Mouse (Mus musculus): ENCODE results near the gene Col10a1. TPM values are rescaled to one million over a fixed set of nuclear protein-coding genes. Genes with fewer than 3 reads are reported as not detected.

Gene Col10a1
- 0.19 and 0.54 TPM in 2 replicates for polyA plus RNA-seq (2015; fragmentation: Nextera tagmentation; extraction: Ambion mirVana)

DNA sequence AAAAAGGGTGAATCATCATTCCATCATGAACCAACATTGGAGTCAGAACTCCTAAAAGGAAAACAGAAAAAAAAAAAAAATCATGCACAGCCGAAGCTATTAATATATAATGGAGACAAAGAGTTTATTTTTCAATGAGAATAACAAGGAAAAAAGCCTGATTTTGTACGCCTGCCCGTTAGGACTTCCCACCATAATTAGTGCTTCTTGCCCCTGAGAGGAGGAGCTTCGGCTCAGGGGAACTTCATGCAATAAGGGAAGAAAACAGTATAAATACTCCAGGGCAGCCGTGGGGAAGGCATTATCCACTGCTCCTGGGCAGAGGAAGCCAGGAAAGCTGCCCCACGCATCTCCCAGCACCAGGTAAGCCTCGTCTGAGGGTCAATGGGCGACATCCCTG lies at the start of gene Col10a1:
Gene Col10a1 (plus strand): TSS at position 301 of the 400 bp plus-strand sequence.
- Histone ChIP-seq H3K4me1 (replicated peaks; ENCODE audit: control insufficient read depth, insufficient read depth, low read length) (no peaks in the 10 kb centered on the region), H3K36me3 (ENCODE audit: control insufficient read depth, insufficient read depth, low read length) (no peaks in the 10 kb centered on the region), H3K27ac (ENCODE audit: low read length) (no peak within 1 kb of the TSS), H3K9me3 (ENCODE audit: control insufficient read depth, low read length) (no peaks in the 10 kb centered on the region), H3K4me3 (ENCODE audit: low read length) (no peak within 1 kb of the TSS), H3K4me2 (ENCODE audit: low read depth, low read length) (no peak within 1 kb of the TSS), H3K27me3 (ENCODE audit: control insufficient read depth, insufficient read depth, low read depth, low read length) (no peaks in the 10 kb centered on the region), H3K9ac (ENCODE audit: low read length) (no peak within 1 kb of the TSS)
- 76% methylated on average over 8 of the region's 8 CpGs for WGBS
- ATAC-seq (ENCODE audit: low read depth): no peak

DNA sequence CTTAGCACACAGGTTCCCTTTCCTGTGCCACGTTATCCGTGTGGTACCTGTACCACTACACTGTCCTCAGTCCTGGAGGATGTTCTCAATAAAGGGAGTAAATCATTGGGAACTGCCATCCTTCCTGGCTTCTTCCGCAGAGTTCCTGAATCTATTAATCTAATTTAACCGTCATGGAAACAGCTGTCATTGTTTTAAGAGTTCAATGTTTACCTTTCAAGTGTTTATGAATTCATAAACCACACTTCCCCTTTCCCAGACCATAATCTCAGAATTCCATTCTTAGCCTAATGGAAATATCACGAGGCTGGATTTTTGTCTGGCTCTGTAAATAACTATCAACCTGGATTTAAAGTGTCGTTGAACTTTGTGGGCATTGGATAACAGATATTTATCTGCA lies 48.8 kb upstream of the Col10a1 start:
- Histone ChIP-seq H3K4me2 (ENCODE audit: low read depth, low read length) (no peak overlapping the region), H3K9me3 (ENCODE audit: control insufficient read depth, low read length) (no peaks in the 10 kb centered on the region), H3K27ac (ENCODE audit: low read length) (no peak overlapping the region), H3K27me3 (ENCODE audit: control insufficient read depth, insufficient read depth, low read depth, low read length) (no peaks in the 10 kb centered on the region), H3K36me3 (ENCODE audit: control insufficient read depth, insufficient read depth, low read length) (no peaks in the 10 kb centered on the region; the same call in 1 of the 2 replicates), H3K4me1 (replicated peaks; ENCODE audit: control insufficient read depth, insufficient read depth, low read length) (no peaks in the 10 kb centered on the region), H3K9ac (ENCODE audit: low read length) (no peak overlapping the region), H3K4me3 (ENCODE audit: low read length) (no peak overlapping the region)
- ATAC-seq (ENCODE audit: low read depth): no peak
- WGBS: 46% methylated on average over 6 of the region's 6 CpGs

DNA sequence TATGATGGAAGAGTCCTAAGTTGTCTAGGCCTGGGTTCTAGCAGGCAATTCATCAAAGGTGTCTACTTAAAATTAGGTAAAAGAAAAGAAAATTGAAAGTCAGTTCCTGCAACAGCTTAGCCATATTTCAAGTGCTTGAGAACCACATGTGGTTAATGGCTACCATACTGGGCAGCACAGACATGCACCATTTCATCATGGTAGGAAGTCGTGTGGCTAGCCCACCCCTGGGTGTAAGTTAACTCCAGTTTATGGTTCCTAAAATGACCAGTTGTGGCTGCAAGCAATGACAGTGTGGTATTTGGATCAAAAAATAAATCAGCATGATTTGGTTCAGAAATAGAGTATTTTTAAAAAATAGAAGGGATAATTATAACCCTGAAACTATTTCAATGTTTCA lies 47.9 kb upstream of the Col10a1 start:
- no peak overlapping the region for H3K4me2 ChIP-seq (ENCODE audit: low read depth, low read length)
- 88% methylated on average over 1 of the region's 1 CpGs for WGBS
- H3K9me3 ChIP-seq (ENCODE audit: control insufficient read depth, low read length): no peaks in the 10 kb centered on the region
- no peak overlapping the region for H3K9ac ChIP-seq (ENCODE audit: low read length)
- H3K27ac ChIP-seq (ENCODE audit: low read length): no peak overlapping the region
- H3K4me1 ChIP-seq (replicated peaks; ENCODE audit: control insufficient read depth, insufficient read depth, low read length): no peaks in the 10 kb centered on the region
- H3K27me3 ChIP-seq (ENCODE audit: control insufficient read depth, insufficient read depth, low read depth, low read length): no peaks in the 10 kb centered on the region
- no peak overlapping the region for H3K4me3 ChIP-seq (ENCODE audit: low read length)
- H3K36me3 ChIP-seq (ENCODE audit: control insufficient read depth, insufficient read depth, low read length): no peaks in the 10 kb centered on the region; the same call in 1 of the 2 replicates
- ATAC-seq (ENCODE audit: low read depth): no peak

DNA sequence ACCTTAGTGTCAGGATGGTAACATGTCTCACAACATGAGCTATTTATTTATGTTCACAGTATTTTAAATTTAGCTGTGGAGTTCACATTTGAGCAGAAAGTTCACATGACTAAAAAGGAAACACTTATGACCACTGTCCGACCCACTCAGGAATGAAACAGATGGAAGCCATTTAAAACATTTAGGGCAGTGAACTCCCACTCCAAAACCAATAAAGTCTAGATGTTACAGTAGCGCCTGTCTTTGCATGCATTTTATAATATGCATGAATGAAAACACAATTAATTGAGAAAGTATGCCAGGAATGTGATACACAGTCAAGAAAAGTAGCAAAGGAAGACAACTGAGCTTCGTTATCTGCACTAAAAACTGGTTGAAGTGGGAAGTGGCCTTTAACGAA lies 37.6 kb upstream of the Col10a1 start:
- Histone ChIP-seq H3K36me3 (ENCODE audit: control insufficient read depth, insufficient read depth, low read length) (no peaks in the 10 kb centered on the region), H3K9me3 (ENCODE audit: control insufficient read depth, low read length) (no peaks in the 10 kb centered on the region), H3K4me3 (ENCODE audit: low read length) (no peak overlapping the region), H3K27me3 (ENCODE audit: control insufficient read depth, insufficient read depth, low read depth, low read length) (no peaks in the 10 kb centered on the region), H3K4me1 (replicated peaks; ENCODE audit: control insufficient read depth, insufficient read depth, low read length) (no peaks in the 10 kb centered on the region), H3K27ac (ENCODE audit: low read length) (no peak overlapping the region), H3K9ac (ENCODE audit: low read length) (no peak overlapping the region), H3K4me2 (ENCODE audit: low read depth, low read length) (no peak overlapping the region)
- WGBS: 80% methylated on average over 4 of the region's 4 CpGs
- ATAC-seq (ENCODE audit: low read depth): no peak

DNA sequence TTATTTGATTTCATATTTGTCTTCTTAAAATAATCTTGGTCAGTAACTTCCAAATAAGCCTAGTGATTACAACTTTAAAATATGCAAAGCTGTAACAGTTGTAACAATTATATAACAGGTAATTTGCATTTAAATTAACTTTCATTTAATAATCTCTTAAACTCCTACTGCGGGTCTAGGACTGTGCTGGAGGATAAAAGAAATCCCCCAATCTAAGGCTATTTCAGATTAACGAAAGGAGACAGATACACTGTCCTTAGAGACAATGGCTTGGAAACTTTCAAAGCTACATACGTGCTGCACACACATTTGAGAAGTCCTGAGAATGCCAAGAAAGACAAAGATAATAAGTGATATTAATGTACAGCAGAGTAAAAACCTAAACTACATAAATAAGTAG lies 31.5 kb upstream of the Col10a1 start:
- H3K27ac ChIP-seq (ENCODE audit: low read length): no peak overlapping the region
- no peaks in the 10 kb centered on the region for H3K27me3 ChIP-seq (ENCODE audit: control insufficient read depth, insufficient read depth, low read depth, low read length)
- H3K36me3 ChIP-seq (ENCODE audit: control insufficient read depth, insufficient read depth, low read length): no peaks in the 10 kb centered on the region
- H3K4me1 ChIP-seq (replicated peaks; ENCODE audit: control insufficient read depth, insufficient read depth, low read length): no peaks in the 10 kb centered on the region
- no peak for ATAC-seq (ENCODE audit: low read depth)
- H3K4me2 ChIP-seq (ENCODE audit: low read depth, low read length): no peak overlapping the region
- H3K4me3 ChIP-seq (ENCODE audit: low read length): no peak overlapping the region
- 77% methylated on average over 3 of the region's 3 CpGs for WGBS
- H3K9ac ChIP-seq (ENCODE audit: low read length): no peak overlapping the region
- no peaks in the 10 kb centered on the region for H3K9me3 ChIP-seq (ENCODE audit: control insufficient read depth, low read length)

GRCm38 (mm10) chr10:34363756-34364155 lies 26.0 kb upstream of the Col10a1 start:
- Histone ChIP-seq H3K9ac (ENCODE audit: low read length) (no peak overlapping the region), H3K27ac (ENCODE audit: low read length) (no peak overlapping the region), H3K36me3 (ENCODE audit: control insufficient read depth, insufficient read depth, low read length) (no peaks in the 10 kb centered on the region), H3K9me3 (ENCODE audit: control insufficient read depth, low read length) (no peaks in the 10 kb centered on the region), H3K4me1 (replicated peaks; ENCODE audit: control insufficient read depth, insufficient read depth, low read length) (no peaks in the 10 kb centered on the region), H3K4me2 (ENCODE audit: low read depth, low read length) (no peak overlapping the region), H3K27me3 (ENCODE audit: control insufficient read depth, insufficient read depth, low read depth, low read length) (no peaks in the 10 kb centered on the region), H3K4me3 (ENCODE audit: low read length) (no peak overlapping the region)
- no peak for ATAC-seq (ENCODE audit: low read depth)

DNA sequence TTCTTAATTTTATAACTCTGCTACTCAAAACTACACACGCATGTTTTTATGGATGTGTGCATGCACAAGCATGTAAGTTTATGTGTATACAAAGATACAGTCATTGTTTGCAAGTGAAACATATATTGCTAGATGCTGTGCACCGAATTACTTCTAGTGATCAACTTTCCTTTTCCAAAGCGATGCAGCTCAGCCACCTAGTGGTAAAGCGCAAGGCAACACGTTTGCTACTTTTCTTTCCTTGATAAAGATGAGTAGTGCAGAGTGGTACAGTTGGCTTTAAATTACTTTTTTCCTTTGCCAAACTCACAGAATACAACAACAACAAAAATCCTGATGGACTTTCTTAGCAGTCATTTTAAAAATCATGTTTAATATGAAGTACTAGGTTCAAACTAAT lies 21.6 kb upstream of the Col10a1 start:
- H3K36me3 ChIP-seq (ENCODE audit: control insufficient read depth, insufficient read depth, low read length): no peaks in the 10 kb centered on the region
- H3K9ac ChIP-seq (ENCODE audit: low read length): no peak overlapping the region
- 63% methylated on average over 5 of the region's 5 CpGs for WGBS
- ATAC-seq (ENCODE audit: low read depth): no peak
- no peaks in the 10 kb centered on the region for H3K9me3 ChIP-seq (ENCODE audit: control insufficient read depth, low read length)
- H3K27me3 ChIP-seq (ENCODE audit: control insufficient read depth, insufficient read depth, low read depth, low read length): no peaks in the 10 kb centered on the region
- no peak overlapping the region for H3K4me2 ChIP-seq (ENCODE audit: low read depth, low read length)
- H3K4me1 ChIP-seq (replicated peaks; ENCODE audit: control insufficient read depth, insufficient read depth, low read length): no peaks in the 10 kb centered on the region
- no peak overlapping the region for H3K27ac ChIP-seq (ENCODE audit: low read length)
- H3K4me3 ChIP-seq (ENCODE audit: low read length): no peak overlapping the region

DNA sequence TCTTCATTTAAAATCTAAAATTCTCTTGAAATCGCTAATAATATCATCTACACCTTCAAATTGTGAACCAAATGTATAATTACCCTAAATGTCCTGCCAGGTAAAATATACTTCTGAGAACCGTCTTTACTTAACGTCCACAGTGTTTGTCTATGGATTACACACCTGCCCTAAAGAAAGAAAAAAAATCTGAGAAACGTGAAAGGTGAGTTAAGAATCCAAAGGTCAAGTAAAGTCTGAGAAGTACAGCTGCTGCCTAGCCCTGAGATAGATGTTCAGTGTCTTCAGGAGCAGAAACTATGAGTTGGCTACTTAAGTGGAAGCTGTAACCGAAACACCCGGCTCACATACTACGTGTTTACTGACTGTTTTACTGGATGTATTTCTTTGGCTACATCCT lies 16.4 kb upstream of the Col10a1 start:
- H3K27ac ChIP-seq (ENCODE audit: low read length): no peak overlapping the region
- H3K9ac ChIP-seq (ENCODE audit: low read length): no peak overlapping the region
- H3K36me3 ChIP-seq (ENCODE audit: control insufficient read depth, insufficient read depth, low read length): no peaks in the 10 kb centered on the region
- no peaks in the 10 kb centered on the region for H3K4me1 ChIP-seq (replicated peaks; ENCODE audit: control insufficient read depth, insufficient read depth, low read length)
- WGBS: 54% methylated on average over 7 of the region's 7 CpGs
- no peaks in the 10 kb centered on the region for H3K9me3 ChIP-seq (ENCODE audit: control insufficient read depth, low read length)
- no peaks in the 10 kb centered on the region for H3K27me3 ChIP-seq (ENCODE audit: control insufficient read depth, insufficient read depth, low read depth, low read length)
- H3K4me3 ChIP-seq (ENCODE audit: low read length): no peak overlapping the region
- no peak for ATAC-seq (ENCODE audit: low read depth)
- no peak overlapping the region for H3K4me2 ChIP-seq (ENCODE audit: low read depth, low read length)

GRCm38 (mm10) chr10:34385636-34386035 lies 4.1 kb upstream of the Col10a1 start:
- Histone ChIP-seq H3K4me1 (replicated peaks; ENCODE audit: control insufficient read depth, insufficient read depth, low read length) (no peaks in the 10 kb centered on the region), H3K9ac (ENCODE audit: low read length) (no peak overlapping the region), H3K4me2 (ENCODE audit: low read depth, low read length) (no peak overlapping the region), H3K9me3 (ENCODE audit: control insufficient read depth, low read length) (no peaks in the 10 kb centered on the region), H3K36me3 (ENCODE audit: control insufficient read depth, insufficient read depth, low read length) (peaks cover 2% of the 10 kb centered on the region; the same call in 1 of the 2 replicates), H3K27me3 (ENCODE audit: control insufficient read depth, insufficient read depth, low read depth, low read length) (no peaks in the 10 kb centered on the region), H3K4me3 (ENCODE audit: low read length) (no peak overlapping the region), H3K27ac (ENCODE audit: low read length) (no peak overlapping the region)
- WGBS: 57% methylated on average over 5 of the region's 5 CpGs
- no peak for ATAC-seq (ENCODE audit: low read depth)

DNA sequence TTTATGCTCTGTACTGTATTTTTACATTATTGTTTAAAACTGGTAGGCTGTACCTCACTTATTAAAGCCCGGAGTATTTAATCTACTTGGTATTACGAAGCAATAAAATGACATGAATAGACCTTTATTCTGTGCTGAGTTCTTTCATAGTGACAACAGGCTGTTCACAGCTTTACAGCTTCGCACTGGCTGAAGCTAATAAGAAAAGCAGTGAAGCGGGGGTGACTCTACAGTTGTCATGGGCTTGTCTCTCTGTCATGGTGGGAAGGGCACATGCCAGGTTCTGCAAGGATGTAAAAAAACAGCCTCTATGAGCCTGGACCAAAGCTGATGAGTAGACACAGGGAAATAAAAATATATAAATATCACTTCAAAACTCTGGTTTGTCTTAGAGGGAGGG lies 7.2 kb downstream of the Col10a1 start:
- H3K4me1 ChIP-seq (replicated peaks; ENCODE audit: control insufficient read depth, insufficient read depth, low read length): no peaks in the 10 kb centered on the region
- no peak for ATAC-seq (ENCODE audit: low read depth)

More for the DNA sequence above, 7.2 kb downstream of the Col10a1 start:
- H3K4me3 ChIP-seq (ENCODE audit: low read length): no peak overlapping the region
- no peaks in the 10 kb centered on the region; the same call in 1 of the 2 replicates for H3K36me3 ChIP-seq (ENCODE audit: control insufficient read depth, insufficient read depth, low read length)
- 89% methylated on average over 4 of the region's 4 CpGs for WGBS
- no peak overlapping the region for H3K4me2 ChIP-seq (ENCODE audit: low read depth, low read length)
- H3K9me3 ChIP-seq (ENCODE audit: control insufficient read depth, low read length): no peaks in the 10 kb centered on the region
- H3K27me3 ChIP-seq (ENCODE audit: control insufficient read depth, insufficient read depth, low read depth, low read length): no peaks in the 10 kb centered on the region
- H3K27ac ChIP-seq (ENCODE audit: low read length): no peak overlapping the region
- H3K9ac ChIP-seq (ENCODE audit: low read length): no peak overlapping the region
